Mouse (Mus musculus) olfactory bulb, adult 2 months (tissue): ENCODE measurements around the gene Aldh3b2. TPM values are rescaled to one million over a fixed set of nuclear protein-coding genes. Genes with fewer than 3 reads are reported as not detected.
A peak's percentile ranks its signal among the peaks of the same experiment; 100 is the strongest.

ENCODE experiments used
- H3K27ac ChIP-seq: fragments of 200-500 bp; 2 replicates; pipeline ENCODE4 v1.5.1; 2012; ENCODE audit warnings: low read depth, low read length; ENCODE audit not compliant: insufficient read depth
- H3K4me1 ChIP-seq: fragments of 200-500 bp; 2 replicates; pipeline ENCODE4 v1.6.1; 2012; ENCODE audit warnings: low read length; ENCODE audit not compliant: control insufficient read depth, insufficient read depth
- H3K4me3 ChIP-seq: fragments of 200-500 bp; 2 replicates; pipeline ENCODE4 v1.5.1; 2012; ENCODE audit warnings: mild to moderate bottlenecking, low read depth, low read length, moderate library complexity; ENCODE audit not compliant: insufficient read depth
- CTCF ChIP-seq: fragments of 200-500 bp; IDR thresholded peaks from 2 replicates; pipeline ENCODE4 v1.5.1; 2012; ENCODE audit warnings: low read depth, mild to moderate bottlenecking, low read length, moderate library complexity; ENCODE audit not compliant: insufficient read depth
- POLR2A ChIP-seq: fragments of 200-500 bp; IDR thresholded peaks from 2 replicates; pipeline ENCODE4 v1.6.1; 2012; ENCODE audit warnings: mild to moderate bottlenecking, low read depth, low read length, moderate library complexity; ENCODE audit not compliant: insufficient read depth
- WGBS: fragments of 180-500 bp; shearing (Covaris S2); methylation state at CpG from one replicate; pipeline ENCODE4 v1.1.7; 2018; 5-methylcytosine and 5-hydroxymethylcytosine counted together
- polyA plus RNA-seq: library from polyadenylated mRNA; stranded (reverse); fragments of >200 nt; gene quantifications from 2 replicates; pipeline ENCODE4 v1.2.4, GENCODE M21; 2012; ENCODE audit warnings: low replicate concordance; ENCODE audit not compliant: missing spikeins, insufficient read depth, insufficient read length

Aldh3b2 gene
- polyA plus RNA-seq, 1 experiment: not detected

DNA sequence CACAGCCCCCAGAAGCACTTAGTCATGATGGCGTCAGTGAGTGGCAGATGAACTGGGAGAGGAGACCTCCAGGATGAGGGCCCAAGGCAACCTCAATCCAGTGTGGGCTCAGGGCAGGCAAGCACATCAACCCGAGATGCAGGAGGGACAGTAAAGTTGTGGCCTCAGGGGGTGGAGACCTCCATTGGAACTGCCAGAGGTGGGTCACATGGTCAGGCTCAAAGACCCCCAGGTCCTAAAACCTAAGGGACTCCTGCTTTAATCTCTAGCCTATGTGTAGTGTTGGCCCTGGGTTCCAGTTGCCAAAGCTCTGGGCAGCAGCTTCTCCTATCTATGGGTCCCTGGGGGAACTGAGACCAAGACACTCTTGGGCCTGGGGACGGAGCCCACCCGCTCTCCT, 43.3 kb upstream of the Aldh3b2 start:
- WGBS: 69% methylated on average over 4 of the region's 4 CpGs
- peaks cover 27% of the 10 kb centered on the region for H3K4me1 ChIP-seq
- H3K4me3 ChIP-seq: no peak overlapping the region
- no peak for TF ChIP-seq POLR2A
- TF ChIP-seq CTCF: no peak
- H3K27ac ChIP-seq: no peak overlapping the region

DNA sequence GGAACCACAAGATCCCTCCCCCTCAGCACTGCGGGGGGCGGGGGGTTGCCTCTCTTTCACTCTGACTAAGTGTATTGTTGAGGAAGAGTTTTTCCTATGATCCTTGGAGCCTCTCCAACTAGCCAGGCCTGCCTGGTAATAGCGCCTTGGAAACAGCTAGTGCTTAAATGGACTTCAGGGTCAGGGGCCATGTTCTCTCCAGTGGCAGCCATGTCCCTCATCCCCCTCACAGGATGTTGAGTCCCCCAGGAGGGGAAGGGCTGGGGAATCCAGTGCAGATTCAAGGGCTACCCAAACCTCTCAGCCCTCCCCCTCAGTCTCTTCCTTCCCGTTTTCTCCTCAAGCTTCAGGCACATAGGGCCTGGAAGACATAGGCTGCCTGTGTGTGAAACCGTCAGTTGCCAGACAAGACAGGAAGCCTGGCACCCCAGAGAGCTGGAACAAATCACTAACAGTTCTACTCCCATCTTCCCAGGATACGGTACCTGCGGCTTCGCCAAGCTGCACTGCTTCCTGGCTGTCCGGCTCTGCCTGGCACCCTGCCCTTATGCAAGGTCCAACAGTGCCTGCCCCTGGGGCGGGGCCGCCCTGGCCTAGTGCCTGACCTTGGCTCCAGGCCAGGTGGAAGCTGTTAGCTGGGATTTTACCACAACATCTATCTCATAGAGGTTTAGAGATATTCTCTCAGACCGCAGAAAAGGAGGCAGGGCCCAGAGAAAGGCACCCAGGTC, 42.8 kb upstream of the Aldh3b2 start, which contains the start of gene Aldh3b1:
Aldh3b1 (minus strand) TSS at position 598 of the 731 bp plus-strand sequence.
- 35% methylated on average over 12 of the region's 12 CpGs for WGBS
- Histone ChIP-seq H3K27ac (peak within 1 kb of the TSS; percentile 9), H3K4me1 (peaks cover 23% of the 10 kb centered on the region), H3K4me3 (no peak within 1 kb of the TSS)
- TF ChIP-seq CTCF: no peak
- no peak for TF ChIP-seq POLR2A

DNA sequence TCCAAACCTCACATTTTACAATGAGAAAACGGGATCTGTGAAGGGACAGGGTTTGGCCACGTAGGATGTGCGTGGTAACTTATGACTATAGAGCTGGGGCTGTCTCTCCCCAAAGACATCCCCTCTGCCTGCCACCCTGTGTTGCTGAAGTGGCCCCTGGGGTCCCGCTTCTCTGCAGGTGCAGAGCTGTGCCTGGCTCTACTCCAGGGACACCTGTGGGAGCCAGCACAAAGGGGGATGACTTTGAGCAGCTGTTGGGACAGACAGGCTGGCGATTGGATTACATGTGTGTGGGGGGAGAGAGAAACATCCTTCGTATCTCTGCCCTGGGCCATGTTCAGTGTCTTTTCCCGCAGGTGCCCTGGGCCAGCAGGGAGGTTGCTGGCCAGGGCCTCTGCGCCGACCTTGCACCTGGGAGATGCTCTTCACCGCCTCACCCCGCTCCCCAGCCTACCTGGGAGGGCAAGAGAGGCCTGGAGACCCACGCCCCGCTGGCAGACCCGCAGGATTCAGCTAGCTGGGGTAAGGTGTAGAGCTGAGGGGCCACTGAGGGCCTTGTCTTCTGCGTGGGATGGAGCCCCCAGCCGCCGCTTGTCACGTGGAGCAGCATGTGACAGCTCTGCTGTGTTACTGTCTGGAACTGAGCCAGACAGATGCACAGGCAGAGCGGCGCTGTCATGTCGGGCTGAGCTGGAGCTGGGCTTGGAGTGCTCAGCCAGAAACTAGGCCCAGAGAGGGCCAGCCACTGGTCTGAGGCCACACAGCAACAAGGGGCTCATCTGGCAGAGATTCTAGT, 41.7 kb upstream of the Aldh3b2 start:
- 69% methylated on average over 21 of the region's 21 CpGs for WGBS
- Histone ChIP-seq H3K27ac (peak overlapping the region; percentile 9), H3K4me3 (no peak overlapping the region), H3K4me1 (peaks cover 25% of the 10 kb centered on the region)
- TF ChIP-seq POLR2A: no peak
- no peak for TF ChIP-seq CTCF

DNA sequence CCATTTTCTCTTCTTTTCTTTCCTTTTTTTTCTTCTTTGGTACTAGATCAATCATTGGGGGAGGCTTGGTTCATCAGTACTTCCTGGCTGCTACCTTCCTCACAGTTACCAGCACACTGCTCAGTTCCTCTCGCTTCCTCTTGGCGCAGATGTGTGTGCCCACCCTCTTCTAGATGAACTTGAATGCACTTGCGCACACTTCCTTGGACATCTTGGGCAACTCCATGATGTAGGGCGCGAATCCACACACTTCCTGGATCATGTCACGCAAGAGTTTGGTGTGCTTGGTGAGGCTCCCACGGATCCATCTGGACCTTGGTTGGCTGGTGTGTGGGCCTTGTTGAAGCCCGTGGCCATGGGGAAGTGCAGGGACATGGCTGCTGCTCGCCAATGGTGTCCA, 40.4 kb upstream of the Aldh3b2 start:
- Histone ChIP-seq H3K27ac (no peak overlapping the region), H3K4me3 (no peak overlapping the region), H3K4me1 (peaks cover 35% of the 10 kb centered on the region)
- 94% methylated on average over 9 of the region's 9 CpGs for WGBS
- TF ChIP-seq CTCF: no peak

DNA sequence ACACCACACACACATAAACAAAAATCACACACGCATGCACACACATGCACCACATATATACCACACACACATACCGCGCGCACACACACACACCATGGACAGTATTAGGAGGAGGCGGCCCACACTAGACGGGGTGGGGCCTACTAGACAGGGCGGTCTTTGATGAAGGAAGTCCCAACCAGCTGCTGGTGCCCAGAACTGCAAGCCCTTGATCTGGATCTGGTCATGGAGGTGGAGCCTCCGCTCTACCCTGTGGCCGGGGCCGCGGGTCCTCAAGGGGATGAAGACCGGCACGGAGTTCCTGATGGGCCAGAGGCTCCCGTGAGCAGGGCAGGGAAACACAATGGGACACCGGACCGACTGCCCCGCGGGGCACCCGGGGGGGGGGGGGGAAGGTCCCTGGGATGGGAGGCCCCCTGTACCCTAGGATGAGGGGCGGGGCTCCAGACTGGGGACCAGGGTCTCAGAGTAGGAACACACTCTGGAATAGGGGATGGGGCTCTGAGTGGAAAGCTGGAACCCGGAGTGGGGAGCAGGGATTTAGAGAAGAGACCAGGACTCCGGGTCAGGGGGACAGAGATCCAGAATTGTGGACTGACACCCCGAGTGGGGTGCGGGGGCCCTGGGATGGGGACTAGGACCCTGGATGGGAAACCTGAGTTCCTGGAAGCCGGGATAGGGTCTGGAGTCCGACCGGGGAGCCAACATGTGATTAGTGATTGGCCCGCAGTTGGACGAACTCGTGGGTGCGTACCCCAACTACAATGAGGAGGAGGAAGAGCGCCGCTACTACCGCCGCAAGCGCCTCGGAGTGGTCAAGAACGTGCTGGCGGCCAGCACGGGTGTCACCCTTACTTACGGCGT, 36.9 kb upstream of the Aldh3b2 start, which contains the start of gene Unc93b1:
Unc93b1 (plus strand) TSS at position 155 of the 864 bp plus-strand sequence.
- TF ChIP-seq POLR2A (no peak), CTCF (no peak)
- H3K4me1 ChIP-seq: peaks cover 19% of the 10 kb centered on the region
- no peak within 1 kb of the TSS for H3K27ac ChIP-seq
- peak within 1 kb of the TSS; percentile 47 for H3K4me3 ChIP-seq
- 14% methylated on average over 42 of the region's 42 CpGs for WGBS

DNA sequence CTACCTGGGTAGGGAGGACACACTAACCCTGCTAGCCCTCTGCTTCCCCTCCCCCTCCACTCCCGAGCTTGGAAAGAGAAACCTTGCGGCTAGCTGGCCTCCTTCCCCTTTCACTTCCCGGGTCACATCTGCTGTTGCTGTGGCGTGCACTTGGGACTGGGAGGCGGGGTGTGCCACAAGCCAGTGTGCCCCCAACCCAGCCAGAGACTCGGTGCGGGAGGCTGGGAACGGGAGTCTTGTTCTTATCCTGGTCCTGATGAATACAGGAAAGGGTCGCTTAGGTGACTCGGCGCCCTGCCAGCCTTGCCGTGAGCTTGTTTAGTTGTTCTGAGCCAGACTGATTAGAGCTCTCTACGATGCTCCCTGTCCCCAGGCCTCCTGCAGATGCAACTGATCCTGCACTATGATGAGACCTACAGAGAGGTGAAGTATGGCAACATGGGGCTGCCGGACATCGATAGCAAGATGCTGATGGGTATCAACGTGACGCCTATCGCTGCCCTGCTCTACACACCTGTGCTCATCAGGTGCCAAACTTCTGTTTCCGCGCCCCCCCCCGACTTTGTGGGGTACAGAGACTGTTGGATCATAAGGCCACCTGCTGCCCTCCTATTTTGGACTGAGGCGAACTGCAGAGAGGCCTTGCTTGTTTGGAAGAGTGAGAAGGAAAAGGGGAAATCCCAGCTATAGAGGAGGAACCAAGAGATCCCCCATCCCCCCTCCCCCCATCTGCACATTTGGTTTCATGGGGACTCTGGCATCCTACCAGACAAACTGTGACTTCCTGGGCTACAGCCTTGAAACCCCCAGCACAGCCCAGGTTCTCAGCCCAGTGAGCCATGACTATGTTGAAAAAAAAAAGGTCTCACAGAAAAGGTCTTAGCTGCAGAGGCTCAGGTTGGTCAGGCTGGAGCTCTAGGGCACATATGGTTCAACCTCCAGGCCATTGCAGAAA, 36.0 kb upstream of the Aldh3b2 start:
- no peak for TF ChIP-seq CTCF
- TF ChIP-seq POLR2A: 0 out of 2 replicates have a peak, but pooled peaks have one; percentile 14
- Histone ChIP-seq H3K27ac (no peak overlapping the region), H3K4me3 (peak overlapping the region; percentile 47), H3K4me1 (peaks cover 12% of the 10 kb centered on the region)
- WGBS: 8% methylated on average over 22 of the region's 22 CpGs

DNA sequence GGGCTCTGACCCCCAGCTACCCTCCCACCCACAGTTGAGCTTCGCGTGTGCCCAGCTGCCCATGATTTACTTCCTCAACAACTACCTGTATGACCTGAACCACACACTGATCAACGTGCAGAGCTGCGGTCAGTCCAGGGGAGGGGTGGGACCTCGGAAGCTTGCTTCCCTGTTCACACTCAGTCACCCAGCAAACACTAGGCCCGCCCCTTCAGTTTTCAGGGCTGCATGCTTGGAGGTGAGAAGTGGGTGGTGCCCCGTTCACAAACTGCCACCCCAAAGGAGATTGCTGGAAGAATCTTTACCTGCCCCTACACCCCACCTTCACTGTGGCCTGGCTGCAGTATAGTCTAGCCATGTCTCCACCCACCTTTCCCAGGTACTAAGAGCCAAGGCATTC, 29.8 kb upstream of the Aldh3b2 start:
- TF ChIP-seq CTCF (no peak), POLR2A (no peak)
- H3K4me3 ChIP-seq: no peak overlapping the region
- H3K27ac ChIP-seq: no peak overlapping the region
- peaks cover 3% of the 10 kb centered on the region for H3K4me1 ChIP-seq
- WGBS: 84% methylated on average over 7 of the region's 7 CpGs
